Mouse (Mus musculus): ENCODE results near the gene Tmem17. TPM values are rescaled to one million over a fixed set of nuclear protein-coding genes. Genes with fewer than 3 reads are reported as not detected.

Tmem17 gene
- polyA plus RNA-seq, 1 experiment from 2014 or later = 24.7 TPM

GRCm38 (mm10) chr11:22561329-22561592 lies 49.4 kb downstream of the Tmem17 start:
- peak overlapping the region; percentile 68 for H3K27ac ChIP-seq (ENCODE audit: low read depth, low read length)
- no peak overlapping the region for H3K9ac ChIP-seq (replicated peaks; ENCODE audit: low read depth, low read length)
- H3K36me3 ChIP-seq (ENCODE audit: control insufficient read depth, insufficient read depth, low read length) = no peaks in the 10 kb centered on the region
- H3K4me2 ChIP-seq (ENCODE audit: low read depth, low read length) = no peak overlapping the region
- H3K27me3 ChIP-seq (ENCODE audit: control insufficient read depth, insufficient read depth, low read length) = no peaks in the 10 kb centered on the region
- no peak overlapping the region for H3K4me3 ChIP-seq (ENCODE audit: low read depth, low read length)
- no peaks in the 10 kb centered on the region for H3K9me3 ChIP-seq (ENCODE audit: control insufficient read depth, low read length)
- peaks cover 8% of the 10 kb centered on the region for H3K4me1 ChIP-seq (ENCODE audit: control insufficient read depth, insufficient read depth, low read length)
- ATAC-seq (ENCODE audit: low read depth) = peak; percentile 42; the same call in 1 of the 2 replicates
- WGBS = 98% methylated on average over 4 of the region's 4 CpGs

- no peaks in the 10 kb centered on the region for H3K9me3 ChIP-seq (ENCODE audit: control insufficient read depth, low read length)
- H3K4me1 ChIP-seq (ENCODE audit: control insufficient read depth, insufficient read depth, low read length) = peaks cover 8% of the 10 kb centered on the region
- H3K27ac ChIP-seq (ENCODE audit: low read depth, low read length) = no peak overlapping the region
- no peak for ATAC-seq (ENCODE audit: low read depth)
- H3K9ac ChIP-seq (replicated peaks; ENCODE audit: low read depth, low read length) = no peak overlapping the region
- no peak overlapping the region for H3K4me3 ChIP-seq (ENCODE audit: low read depth, low read length)
- WGBS = 81% methylated on average over 3 of the region's 3 CpGs
- H3K4me2 ChIP-seq (ENCODE audit: low read depth, low read length) = no peak overlapping the region
- H3K36me3 ChIP-seq (ENCODE audit: control insufficient read depth, insufficient read depth, low read length) = no peaks in the 10 kb centered on the region
- H3K27me3 ChIP-seq (ENCODE audit: control insufficient read depth, insufficient read depth, low read length) = no peaks in the 10 kb centered on the region
These were observed 51.8 kb downstream of the Tmem17 start for GRCm38 (mm10) chr11:22563706-22564105.

- 90% methylated on average over 3 of the region's 3 CpGs for WGBS
- Histone ChIP-seq H3K4me1 (ENCODE audit: control insufficient read depth, insufficient read depth, low read length) (peaks cover 8% of the 10 kb centered on the region), H3K27me3 (ENCODE audit: control insufficient read depth, insufficient read depth, low read length) (no peaks in the 10 kb centered on the region), H3K4me3 (ENCODE audit: low read depth, low read length) (no peak overlapping the region), H3K36me3 (ENCODE audit: control insufficient read depth, insufficient read depth, low read length) (no peaks in the 10 kb centered on the region), H3K4me2 (ENCODE audit: low read depth, low read length) (no peak overlapping the region), H3K9ac (replicated peaks; ENCODE audit: low read depth, low read length) (no peak overlapping the region), H3K27ac (ENCODE audit: low read depth, low read length) (no peak overlapping the region), H3K9me3 (ENCODE audit: control insufficient read depth, low read length) (no peaks in the 10 kb centered on the region)
- ATAC-seq (ENCODE audit: low read depth) = no peak
These were observed 52.8 kb downstream of the Tmem17 start for GRCm38 (mm10) chr11:22564676-22565075.

Other genes with a start within 250 kb of the Tmem17 start
- gene Ehbp1, start 169.8 kb upstream of the Tmem17 start, polyA plus RNA-seq (2014; fragmentation: Nextera tagmentation; extraction: Ambion mirVana) = 24.6 and 35.2 TPM in 2 replicates

All from neural tube, embryonic 14.5 days (tissue).